Mouse (Mus musculus): Measurements from ENCODE around the gene Ccdc187.

DNA sequence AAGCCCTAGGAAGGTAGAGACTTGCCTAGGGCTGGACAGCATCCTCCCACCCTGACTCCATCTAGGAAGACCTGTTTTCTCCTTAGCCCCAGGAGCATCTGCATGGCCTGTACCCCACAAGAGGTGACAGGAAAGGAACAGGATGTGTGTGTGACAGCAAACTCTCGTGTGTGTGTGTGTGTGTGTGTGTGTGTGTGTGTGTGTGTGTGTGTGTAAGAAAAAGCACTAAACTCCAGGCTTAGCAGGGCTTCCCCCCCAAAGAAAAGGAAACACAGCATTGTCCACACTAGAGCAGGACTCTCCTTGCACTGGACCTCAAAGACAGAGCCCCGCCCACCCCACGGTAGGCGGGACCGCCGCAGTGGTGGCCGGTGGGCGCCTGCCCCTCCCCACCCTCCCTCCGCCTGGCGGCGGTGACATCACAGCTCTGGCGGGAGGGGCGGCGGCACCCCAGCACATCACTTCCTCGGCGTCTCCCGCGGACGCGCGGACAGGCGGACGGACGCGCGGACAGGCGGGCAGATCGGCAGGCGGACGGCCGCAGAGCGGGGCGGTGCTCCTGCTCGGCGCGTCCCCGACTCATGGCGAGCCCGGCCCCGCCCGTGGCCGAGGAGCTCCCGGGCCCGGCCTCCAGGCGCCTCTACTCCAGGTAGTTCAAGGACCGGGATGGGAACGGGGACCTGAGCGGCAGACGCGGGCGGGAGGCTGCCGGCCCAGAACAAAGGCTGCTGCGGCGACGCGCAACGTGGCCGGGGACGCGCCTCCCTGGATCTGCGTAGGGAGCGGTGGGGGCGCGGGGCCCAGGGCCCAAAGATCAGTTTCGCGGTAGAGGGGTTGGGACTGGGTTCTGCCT lies 20.9 kb upstream of the Ccdc187 start, which contains the start of gene Gpsm1:
- no peak for TF ChIP-seq CTCF (conservative IDR thresholded peaks at IDR 0.05; ENCODE audit: insufficient read depth, insufficient read length, low read depth, low read length)
- TF ChIP-seq POLR2A (IDR thresholded peaks at IDR 0.05; ENCODE audit: low read depth, low read length), result peak; percentile 25

All from kidney, adult 2 months (tissue).